Mouse (Mus musculus) lung, postnatal 0 days (tissue): ENCODE results near the gene Mef2a.

Experiments used
- CTCF ChIP-seq: IDR thresholded peaks from 2 replicates; pipeline ENCODE4 v1.5.1; 2016; ENCODE audit warnings: antibody characterized with exemption, mild to moderate bottlenecking
- EP300 ChIP-seq: IDR thresholded peaks from 2 replicates; pipeline ENCODE4 v1.6.1; 2016; ENCODE audit warnings: antibody characterized with exemption, mild to moderate bottlenecking, control low read depth

DNA sequence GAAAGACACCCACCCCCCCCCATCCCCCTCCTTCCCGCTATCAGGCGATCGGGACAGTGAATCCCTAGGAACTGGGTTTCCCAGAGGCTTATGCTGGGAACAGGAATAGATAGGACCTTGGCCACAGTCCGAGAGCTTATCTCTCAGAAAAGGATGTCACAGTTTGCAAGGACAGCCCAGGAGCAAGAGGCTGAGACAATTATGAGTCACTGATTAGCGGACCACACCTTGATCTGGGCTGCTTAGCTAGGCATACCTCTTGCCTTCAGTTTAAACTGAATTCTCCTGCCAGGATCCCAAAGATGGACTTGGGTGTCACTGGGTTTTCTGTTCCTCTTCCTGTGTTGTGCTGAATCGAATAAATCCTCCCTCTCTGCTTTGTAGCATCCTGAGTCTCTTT, 156.3 kb downstream of the Mef2a start:
- TF ChIP-seq CTCF, result no peak
- no peak for TF ChIP-seq EP300
